Comparison of ENCODE assay signal across 16 mouse cellular contexts in genomic region chr3:76428775-76429372, GRCm38 (mm10).
DNase-seq lines count a peak whose midpoint lies in the region; ATAC-seq lines count a peak whose summit lies in the region.
"Had no signal": no experiment of that assay in that cellular context is flagged by ENCODE, and none has a peak within 500 bp of the region (broad histone marks: within the 10 kb centered on the region; RNA-seq: fewer than 3 reads in every experiment).

No protein-coding gene starts in this region.

- H3K4me1 ChIP-seq in forebrain, embryonic 16.5 days (replicated peaks; ENCODE audit: control insufficient read depth, insufficient read depth, low read length) = no peaks in the 10 kb centered on the region
- H3K4me1 ChIP-seq in forebrain, embryonic 10.5 days = no peaks in the 10 kb centered on the region
- H3K4me1 ChIP-seq in hindbrain, embryonic 13.5 days (replicated peaks) = no peaks in the 10 kb centered on the region
- H3K4me1 ChIP-seq in neural tube, embryonic 14.5 days (ENCODE audit: control insufficient read depth, insufficient read depth, low read length) = no peaks in the 10 kb centered on the region
- H3K4me1 ChIP-seq: heart, embryonic 10.5 days had no signal

- H3K27ac ChIP-seq in forebrain, embryonic 16.5 days (ENCODE audit: low read length) = no peak overlapping the region
- H3K27ac ChIP-seq in forebrain, embryonic 10.5 days = no peak overlapping the region
- H3K27ac ChIP-seq in hindbrain, embryonic 13.5 days = peak overlapping the region; percentile 50
- 0 out of 2 replicates have a peak overlapping the region, but pooled peaks have one; percentile 17 for H3K27ac ChIP-seq in neural tube, embryonic 14.5 days (ENCODE audit: low read depth, low read length)
- H3K27ac ChIP-seq: heart, embryonic 10.5 days; macrophage had no signal

- ATAC-seq in forebrain, embryonic 16.5 days = peak; percentile 57; the same call in 1 of the 2 replicates
- ATAC-seq in hindbrain, embryonic 13.5 days (ENCODE audit: low FRiP score) = peak; percentile 55
- ATAC-seq in neural tube, embryonic 14.5 days (ENCODE audit: low read depth) = peak; percentile 88

- DNase-seq in forebrain, embryonic 10.5 days (ENCODE audit: extremely low spot score, low spot score) = no peak
- DNase-seq in right cerebral cortex, adult 18-20 months = peak; percentile 26
- no peak for DNase-seq in right cerebral cortex, postnatal 14 days
- DNase-seq in heart, adult 9 months (ENCODE audit: low spot score in 2 of 2) = no peak
- no peak for DNase-seq in embryo, embryonic 10 days (ENCODE audit: low spot score)
- DNase-seq: heart, postnatal 36 days; kidney, adult 2 months; kidney, postnatal 4 days; liver; lung, adult 2 months had no signal

- 80% methylated on average over 6 of the region's 6 CpGs for WGBS in forebrain, embryonic 16.5 days
- 90% methylated on average over 6 of the region's 6 CpGs for WGBS in forebrain, embryonic 10.5 days
- WGBS in hindbrain, embryonic 13.5 days = 70% methylated on average over 6 of the region's 6 CpGs
- 54% methylated on average over 6 of the region's 6 CpGs for WGBS in neural tube, embryonic 14.5 days

- no peaks in the 10 kb centered on the region for H3K9me3 ChIP-seq in forebrain, embryonic 16.5 days (ENCODE audit: control insufficient read depth, low read length)
- H3K9me3 ChIP-seq in forebrain, embryonic 10.5 days = no peaks in the 10 kb centered on the region
- no peaks in the 10 kb centered on the region for H3K9me3 ChIP-seq in hindbrain, embryonic 13.5 days
- H3K9me3 ChIP-seq in neural tube, embryonic 14.5 days (ENCODE audit: control insufficient read depth, low read length) = no peaks in the 10 kb centered on the region
- H3K9me3 ChIP-seq: heart, embryonic 10.5 days had no signal

- H3K9ac ChIP-seq in forebrain, embryonic 16.5 days (replicated peaks; ENCODE audit: low read depth, low read length) = no peak overlapping the region
- no peak overlapping the region for H3K9ac ChIP-seq in hindbrain, embryonic 13.5 days
- H3K9ac ChIP-seq in neural tube, embryonic 14.5 days (replicated peaks; ENCODE audit: low read depth, low read length) = no peak overlapping the region

- H3K27me3 ChIP-seq in forebrain, embryonic 16.5 days (replicated peaks; ENCODE audit: control insufficient read depth, insufficient read depth, low read length) = no peaks in the 10 kb centered on the region
- H3K27me3 ChIP-seq in forebrain, embryonic 10.5 days (ENCODE audit: poor library complexity, severe bottlenecking) = no peaks in the 10 kb centered on the region
- H3K27me3 ChIP-seq in hindbrain, embryonic 13.5 days = no peaks in the 10 kb centered on the region
- H3K27me3 ChIP-seq in neural tube, embryonic 14.5 days (ENCODE audit: control insufficient read depth, insufficient read depth, low read length) = no peaks in the 10 kb centered on the region

- no peak overlapping the region for H3K4me3 ChIP-seq in forebrain, embryonic 16.5 days (replicated peaks; ENCODE audit: low read length)
- no peak overlapping the region for H3K4me3 ChIP-seq in forebrain, embryonic 10.5 days
- H3K4me3 ChIP-seq in hindbrain, embryonic 13.5 days = no peak overlapping the region
- H3K4me3 ChIP-seq in neural tube, embryonic 14.5 days (ENCODE audit: low read depth, low read length) = no peak overlapping the region
- H3K4me3 ChIP-seq: erythroblast, embryonic 14.5 days; heart, embryonic 10.5 days had no signal

- no peak overlapping the region for H3K4me2 ChIP-seq in forebrain, embryonic 16.5 days (ENCODE audit: low read length)
- no peak overlapping the region for H3K4me2 ChIP-seq in hindbrain, embryonic 13.5 days
- H3K4me2 ChIP-seq in neural tube, embryonic 14.5 days (ENCODE audit: low read depth, low read length) = no peak overlapping the region

- no peaks in the 10 kb centered on the region for H3K36me3 ChIP-seq in forebrain, embryonic 16.5 days (ENCODE audit: control insufficient read depth, insufficient read depth)
- no peaks in the 10 kb centered on the region for H3K36me3 ChIP-seq in forebrain, embryonic 10.5 days (replicated peaks)
- no peaks in the 10 kb centered on the region for H3K36me3 ChIP-seq in hindbrain, embryonic 13.5 days
- H3K36me3 ChIP-seq in neural tube, embryonic 14.5 days (ENCODE audit: control insufficient read depth, insufficient read depth, low read length) = no peaks in the 10 kb centered on the region
- H3K36me3 ChIP-seq: heart, embryonic 10.5 days had no signal

Comparison
In these comparisons a context has a peak if more than half of its experiments do, and no peak if none do; other contexts are left out.
1. H3K27ac ChIP-seq: peak in hindbrain, embryonic 13.5 days (single experiment) and neural tube, embryonic 14.5 days (single experiment); none in forebrain, embryonic 16.5 days (single experiment) and forebrain, embryonic 10.5 days (single experiment).
2. Peak in every context shown above with its lines, with median percentiles within 50 percentile points of each other: ATAC-seq.